Mouse (Mus musculus) embryonic fibroblast, embryonic 13.5 days (primary cell): ENCODE measurements at regions not wholly inside any gene's neighbourhood (a gene's known extent, or its start where the extent isn't known, plus 50 kb on each side); places are given as distances from the start of the nearest gene placed in this dataset.

Experiments used
- CTCF ChIP-seq: IDR thresholded peaks from 2 replicates; pipeline ENCODE4 v1.5.1; 2011; ENCODE audit warnings: mild to moderate bottlenecking, control low read depth, low read length, moderate library complexity, borderline replicate concordance; ENCODE audit not compliant: insufficient read depth
- POLR2A ChIP-seq: IDR thresholded peaks from 2 replicates; pipeline ENCODE4 v1.6.1; 2011; ENCODE audit warnings: low read depth, mild to moderate bottlenecking, control low read depth, low read length, moderate library complexity

DNA sequence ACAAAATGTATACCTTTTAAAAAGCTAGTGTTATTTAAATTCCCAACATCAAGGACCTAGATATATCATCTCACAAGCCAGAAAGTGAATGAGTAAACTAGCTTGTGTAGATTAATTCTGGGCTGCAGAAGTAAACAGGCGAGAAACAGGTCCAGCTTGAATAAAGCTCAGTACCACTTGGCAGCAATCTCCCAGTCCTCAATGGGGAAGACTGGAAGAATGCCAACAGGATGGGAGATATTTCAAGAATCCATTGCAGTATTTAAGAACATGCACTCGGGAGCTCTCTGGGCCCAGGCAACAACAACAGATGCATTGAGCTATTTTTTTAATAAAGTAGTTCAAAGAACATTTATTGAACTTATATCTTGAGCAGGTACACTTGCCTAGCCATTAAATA is 152.5 kb upstream of the Gpr101 start:
- TF ChIP-seq CTCF (no peak), POLR2A (no peak)
